Mouse (Mus musculus) bone marrow macrophage, adult 2 months (primary cell): Measurements from ENCODE around the gene Klk1b5.
"Not testable (repeated sequence)": the region's sequence is repeated elsewhere in the genome, so short reads cannot be mapped to it uniquely, and the experiment has no call there.

Source experiments
- CTCF ChIP-seq: IDR thresholded peaks from 2 replicates; pipeline ENCODE4 v1.5.1; 2012; ENCODE audit warnings: low read depth, mild to moderate bottlenecking, low read length, moderate library complexity
- POLR2A ChIP-seq: IDR thresholded peaks from 2 replicates; pipeline ENCODE4 v1.6.1; 2012; ENCODE audit warnings: mild to moderate bottlenecking, low read depth, low read length, borderline replicate concordance

- not testable (repeated sequence) for TF ChIP-seq CTCF, POLR2A
Observed at GRCm38 (mm10) chr7:44187936-44188335, 27.8 kb upstream of the Klk1b5 start, which contains the start of gene Klk1b24.
